Mouse (Mus musculus): ENCODE measurements around the gene Stra6.

Stra6 gene

GRCm38 (mm10) chr9:58063531-58063930 is at the start of gene Stra6:
Gene Stra6, plus strand, starts transcription at chr9:58063788.
- no peak for DNase-seq (ENCODE audit: low read depth, low spot score)

- no peak for DNase-seq (ENCODE audit: low read depth, low spot score)
Observed at GRCm38 (mm10) chr9:58014393-58015160, 49.0 kb upstream of the Stra6 start.

DNA sequence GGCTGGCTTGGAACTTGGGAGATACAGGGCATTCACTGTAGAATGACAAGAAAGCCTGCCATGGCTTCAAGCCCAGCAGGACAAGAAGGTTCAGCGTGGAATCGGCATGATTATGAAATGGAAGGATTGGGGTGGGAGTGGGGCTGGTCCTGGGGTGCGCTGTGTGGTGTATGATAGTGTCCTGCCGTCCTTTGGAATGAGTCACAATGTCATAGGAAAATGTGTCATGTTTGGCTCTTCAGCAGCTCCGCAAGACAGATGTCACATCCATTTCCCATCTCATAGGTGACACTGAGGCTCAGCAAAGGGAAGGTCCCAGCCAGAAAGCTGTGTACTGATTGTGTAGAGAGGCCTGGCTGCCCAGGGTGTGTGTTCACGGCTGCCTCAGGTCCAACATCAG is 47.7 kb upstream of the Stra6 start:
- DNase-seq (ENCODE audit: low read depth, low spot score), result no peak

DNA sequence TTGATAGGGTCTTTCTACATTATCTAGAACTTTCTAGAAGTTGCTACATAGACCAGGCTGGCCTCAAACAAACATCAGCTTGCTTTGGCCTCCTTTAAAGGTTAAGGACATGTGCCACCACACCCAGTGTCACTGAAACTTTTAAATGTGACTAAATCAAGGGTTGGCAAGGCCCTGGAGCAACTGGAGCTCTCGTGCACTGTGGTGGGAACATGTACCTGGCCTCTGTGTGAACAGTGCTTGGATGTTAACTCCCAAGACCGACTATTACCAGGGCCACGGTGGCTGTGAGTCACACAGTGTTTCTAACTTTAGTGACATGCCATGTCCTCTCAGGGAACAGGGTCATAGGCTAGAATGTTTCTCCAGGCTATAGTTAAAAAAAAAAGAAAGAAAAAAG is 46.6 kb upstream of the Stra6 start:
- DNase-seq (ENCODE audit: low read depth, low spot score), result no peak

DNA sequence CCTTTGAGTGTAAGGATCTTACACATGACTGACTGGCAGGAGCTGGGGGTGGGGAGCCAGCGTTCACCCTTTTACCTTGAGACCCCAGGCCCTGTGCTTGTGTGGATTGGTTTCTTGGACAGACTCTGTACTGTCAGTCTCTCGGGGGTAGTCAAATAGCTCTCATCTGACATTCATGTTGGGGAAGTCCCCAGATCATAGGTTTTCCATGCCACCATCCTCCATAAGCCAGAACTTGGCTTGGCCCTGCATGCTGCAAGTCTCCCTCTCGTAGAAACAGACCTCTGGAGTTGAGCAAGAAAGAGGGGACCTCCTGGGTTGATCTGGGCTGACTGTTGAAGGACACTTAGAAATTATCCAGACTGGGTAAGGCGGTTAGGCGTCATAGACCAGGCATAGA is 45.2 kb upstream of the Stra6 start:
- DNase-seq (ENCODE audit: low read depth, low spot score), result no peak

- no peak for DNase-seq (ENCODE audit: low read depth, low spot score)
Observed at GRCm38 (mm10) chr9:58025995-58026394, 37.6 kb upstream of the Stra6 start.

- no peak for DNase-seq (ENCODE audit: low read depth, low spot score)
Observed at GRCm38 (mm10) chr9:58027426-58028180, 36.0 kb upstream of the Stra6 start.

DNA sequence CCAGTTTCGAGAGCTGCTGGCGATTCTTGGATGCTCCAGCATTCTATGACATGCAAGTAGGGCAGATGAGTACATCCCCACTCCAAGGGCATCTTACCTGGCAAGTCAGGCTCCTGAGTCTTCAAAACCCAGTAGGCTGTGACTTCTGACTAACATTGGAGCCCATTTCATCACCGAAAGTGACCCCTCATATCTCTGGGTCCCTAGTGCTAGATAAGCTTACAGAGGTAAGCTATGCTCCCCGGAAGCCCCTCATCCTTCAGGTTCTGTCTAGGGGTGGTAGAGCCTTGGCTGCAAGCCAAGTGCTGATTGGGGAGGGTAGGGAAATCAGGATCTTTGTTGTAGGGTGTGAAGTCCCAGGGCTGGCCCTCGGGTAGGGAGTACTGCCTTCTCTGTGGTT is 34.7 kb upstream of the Stra6 start:
- DNase-seq (ENCODE audit: low read depth, low spot score), result no peak

- DNase-seq (ENCODE audit: low read depth, low spot score), result no peak
Observed at GRCm38 (mm10) chr9:58029635-58030034, 34.0 kb upstream of the Stra6 start.

DNA sequence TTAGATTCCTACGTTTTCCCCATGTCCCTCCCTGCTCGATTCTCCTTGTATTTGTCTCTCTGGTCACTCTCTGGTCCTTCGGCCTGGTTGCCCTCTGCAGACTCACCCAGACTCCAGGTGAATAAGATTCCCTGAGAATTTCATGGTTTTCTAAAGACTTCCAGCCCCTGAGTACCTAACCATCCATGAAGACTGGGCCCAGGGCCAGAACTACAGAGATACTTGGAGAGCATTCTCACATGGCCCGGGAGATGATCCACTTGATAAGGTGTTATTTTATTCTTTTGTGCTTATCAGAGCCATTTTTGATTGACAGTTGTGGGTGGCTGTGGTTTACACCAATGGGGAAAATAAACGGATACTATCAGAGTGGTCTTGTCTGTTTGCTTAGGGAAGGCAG is 31.7 kb upstream of the Stra6 start:
- no peak for DNase-seq (ENCODE audit: low read depth, low spot score)

GRCm38 (mm10) chr9:58035519-58035918 is 28.1 kb upstream of the Stra6 start:
- no peak for DNase-seq (ENCODE audit: low read depth, low spot score)

DNA sequence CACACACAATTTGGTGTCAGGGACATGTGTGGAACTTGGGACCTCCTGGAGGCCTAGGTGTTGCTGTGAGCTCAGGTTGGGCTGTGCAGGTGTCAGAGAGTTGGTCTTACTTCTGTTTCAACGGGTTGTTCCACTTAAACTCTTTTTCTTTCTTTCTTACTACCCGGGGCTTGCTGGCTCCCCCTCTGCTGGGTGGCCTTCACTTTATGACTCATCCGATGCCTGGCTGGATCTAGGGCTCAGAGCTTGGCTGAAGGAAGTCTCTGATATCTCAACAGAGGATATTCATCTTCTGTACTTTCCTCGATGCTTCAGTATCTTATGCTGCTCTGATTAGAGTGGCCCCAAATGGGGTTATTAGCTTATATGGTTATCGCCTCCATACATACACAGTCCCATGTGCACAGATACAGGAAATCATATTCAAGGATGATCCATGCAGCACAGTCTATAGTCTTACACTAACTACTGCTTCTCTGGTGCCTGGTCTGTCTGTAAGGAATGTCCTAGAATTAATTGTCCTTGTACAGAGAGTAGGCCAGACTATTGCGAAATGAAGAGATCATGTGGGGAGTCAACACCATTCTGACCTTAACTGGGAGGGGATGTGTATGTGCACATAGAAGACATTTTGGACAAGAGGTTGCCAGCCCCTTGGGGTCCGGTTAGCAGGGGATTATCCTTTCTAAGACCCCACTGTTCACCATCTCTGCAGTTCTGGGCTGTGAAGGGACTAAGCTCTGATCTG is 27.5 kb upstream of the Stra6 start:
- no peak for DNase-seq (ENCODE audit: low read depth, low spot score)

DNA sequence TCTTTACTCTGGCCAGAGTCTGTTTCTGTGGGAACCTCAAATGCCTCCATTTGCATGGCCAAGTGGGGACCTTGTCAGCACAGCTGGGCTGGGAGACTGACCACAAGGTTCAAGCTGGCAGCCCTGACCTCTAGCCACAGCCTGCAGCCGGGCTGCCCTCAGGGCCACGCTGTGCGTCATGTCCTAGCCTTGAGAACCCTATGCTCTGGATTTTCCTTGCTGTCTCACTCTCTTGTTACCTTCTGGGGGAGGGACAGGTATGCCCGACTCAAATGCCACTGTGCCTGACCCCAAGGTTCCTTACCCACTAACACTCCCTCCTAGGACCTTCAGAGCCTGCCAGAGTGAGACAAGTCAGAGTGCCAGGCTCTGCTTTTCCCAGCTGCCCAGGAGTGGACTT is 26.6 kb upstream of the Stra6 start:
- no peak for DNase-seq (ENCODE audit: low read depth, low spot score)

DNA sequence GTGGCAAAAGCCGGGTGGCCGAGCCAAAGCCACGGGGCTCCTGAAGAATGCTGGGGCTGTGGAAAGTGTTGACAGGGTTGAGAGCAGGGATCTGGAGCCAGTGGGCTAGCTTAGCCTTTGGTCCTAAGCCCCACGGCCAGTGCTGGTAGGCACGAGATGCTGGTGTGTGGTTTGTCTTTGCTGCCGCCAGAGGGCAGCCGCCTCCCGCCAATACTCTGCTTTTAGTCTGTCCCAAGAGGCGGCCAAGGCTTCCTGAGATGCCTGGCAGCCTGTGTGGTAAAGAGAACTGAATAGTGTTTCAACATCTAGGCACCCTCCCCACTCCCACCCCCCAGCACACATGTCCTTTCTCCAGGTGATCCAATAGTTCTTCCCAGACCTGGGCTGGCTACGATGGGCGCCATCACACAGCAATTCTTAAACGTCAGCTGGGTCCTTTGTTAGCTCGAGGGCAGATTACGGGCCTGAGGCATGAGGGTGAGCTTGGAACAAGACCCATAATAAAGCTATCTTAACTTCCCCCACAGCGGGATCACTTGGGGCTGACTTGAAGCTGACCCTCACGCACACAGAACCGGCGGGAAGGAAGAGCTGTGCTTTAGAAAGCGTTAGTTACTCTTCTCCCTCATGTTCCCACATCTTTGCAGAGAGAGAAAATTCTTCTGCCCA is 25.0 kb upstream of the Stra6 start:
- peak; percentile 76 for DNase-seq (ENCODE audit: low read depth, low spot score)

DNA sequence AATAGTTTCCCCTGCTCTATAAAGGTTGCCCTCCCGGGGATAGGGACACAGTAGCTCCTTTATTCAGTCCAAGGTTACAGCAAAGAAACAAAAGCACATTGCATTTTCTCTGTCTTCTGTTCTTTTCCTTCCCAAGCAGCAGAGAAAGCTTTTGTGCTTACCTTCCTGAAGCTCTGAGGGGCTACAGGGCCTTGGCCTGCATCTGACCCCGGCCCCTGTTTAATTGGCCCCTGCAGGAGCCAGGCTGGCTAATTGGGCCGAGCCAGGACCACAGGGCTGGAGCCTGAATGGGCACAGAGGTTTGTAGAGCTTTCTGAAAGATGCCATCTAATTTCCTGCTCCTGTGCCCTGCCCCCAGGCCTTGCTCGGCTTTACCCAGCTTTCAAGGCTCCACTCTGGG is 22.6 kb upstream of the Stra6 start:
- peak; percentile 31 for DNase-seq (ENCODE audit: low read depth, low spot score)

DNA sequence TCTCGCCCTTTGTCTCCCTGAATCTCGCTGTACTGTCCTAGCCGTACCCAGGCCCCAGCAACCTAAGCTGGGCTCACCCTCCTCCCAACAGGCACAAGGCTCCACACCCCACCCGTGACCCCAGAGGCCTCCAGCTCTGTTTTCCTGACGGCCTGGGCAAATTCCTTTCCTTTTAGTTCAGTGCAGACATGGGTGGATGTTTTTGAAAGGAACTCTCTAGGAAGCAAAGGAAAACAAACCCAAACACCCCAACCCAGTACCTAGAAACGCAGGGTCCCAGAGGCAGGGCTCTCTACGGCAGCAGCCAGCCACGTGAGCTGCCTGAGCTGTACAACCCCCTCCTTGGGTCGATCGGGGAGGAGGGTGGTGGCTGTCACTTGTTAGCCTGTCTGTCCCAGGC is 21.2 kb upstream of the Stra6 start:
- DNase-seq (ENCODE audit: low read depth, low spot score), result no peak

GRCm38 (mm10) chr9:58043496-58044017 is 20.0 kb upstream of the Stra6 start:
- no peak for DNase-seq (ENCODE audit: low read depth, low spot score)

- no peak for DNase-seq (ENCODE audit: low read depth, low spot score)
Observed at GRCm38 (mm10) chr9:58044828-58045227, 18.8 kb upstream of the Stra6 start.

GRCm38 (mm10) chr9:58045646-58046045 is 17.9 kb upstream of the Stra6 start:
- DNase-seq (ENCODE audit: low read depth, low spot score), result no peak

DNA sequence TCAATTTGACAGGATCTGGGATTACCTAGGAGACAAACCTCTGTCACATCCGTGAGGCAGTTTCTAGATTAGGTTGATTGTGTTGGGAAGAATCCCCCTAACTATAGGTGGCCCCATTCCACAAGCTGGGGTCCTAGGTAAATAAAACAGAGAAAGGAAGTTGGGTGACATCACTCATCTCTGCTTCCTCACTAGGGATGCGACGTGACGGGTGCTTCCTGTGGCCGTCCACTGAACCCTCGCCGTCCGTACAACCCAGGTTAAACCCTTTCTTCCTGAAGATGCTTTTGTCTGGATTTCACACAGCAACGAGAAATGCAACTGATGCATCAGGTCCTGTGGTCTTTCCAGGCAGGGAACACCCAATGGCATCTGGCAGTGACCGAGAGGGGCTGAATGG is 16.5 kb upstream of the Stra6 start:
- no peak for DNase-seq (ENCODE audit: low read depth, low spot score)

GRCm38 (mm10) chr9:58048621-58049020 is 15.0 kb upstream of the Stra6 start:
- no peak for DNase-seq (ENCODE audit: low read depth, low spot score)

- no peak for DNase-seq (ENCODE audit: low read depth, low spot score)
Observed at GRCm38 (mm10) chr9:58049186-58049585, 14.4 kb upstream of the Stra6 start.
